Mouse (Mus musculus): ENCODE results near the gene Rtn4rl1.

DNA sequence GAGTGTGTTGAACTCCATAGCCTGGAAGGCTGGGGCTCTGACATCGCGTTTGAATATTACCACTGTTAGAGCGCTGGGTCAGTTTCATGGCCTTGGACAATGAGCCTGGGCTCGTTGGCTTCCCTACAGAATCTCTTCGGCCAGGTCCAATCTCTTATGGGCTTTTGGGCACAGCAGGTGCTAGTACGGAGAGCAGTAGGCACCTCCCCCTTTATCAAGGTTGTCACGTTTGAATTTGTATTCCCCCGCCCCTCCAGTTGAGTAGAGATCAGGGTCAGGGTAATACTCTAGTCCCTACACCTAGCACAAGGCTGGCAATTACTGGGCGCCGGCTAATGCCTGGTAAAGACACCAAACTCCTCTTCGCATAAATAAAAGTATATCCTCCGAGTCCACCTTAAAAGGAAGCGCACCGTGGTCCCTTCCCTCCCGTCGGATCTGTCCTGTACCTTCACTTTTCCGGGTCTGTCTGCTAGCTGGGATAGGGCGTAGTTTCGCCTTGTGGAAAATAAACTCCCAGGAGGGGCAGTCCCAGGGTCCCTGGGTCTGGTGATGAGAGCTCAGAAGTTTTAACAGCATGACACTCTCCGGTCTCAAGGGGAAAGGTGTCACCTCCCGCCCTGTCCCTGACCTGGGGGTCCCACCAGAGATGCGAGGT is 3.7 kb upstream of the Rtn4rl1 start:
- TF ChIP-seq CTCF (IDR thresholded peaks at IDR 0.05; ENCODE audit: low read depth) (no peak), EP300 (optimal IDR thresholded peaks at IDR 0.05) (no peak)

Measured in stomach, postnatal 0 days (tissue).